Mouse (Mus musculus): Measurements from ENCODE around the gene Gnptab.

DNA sequence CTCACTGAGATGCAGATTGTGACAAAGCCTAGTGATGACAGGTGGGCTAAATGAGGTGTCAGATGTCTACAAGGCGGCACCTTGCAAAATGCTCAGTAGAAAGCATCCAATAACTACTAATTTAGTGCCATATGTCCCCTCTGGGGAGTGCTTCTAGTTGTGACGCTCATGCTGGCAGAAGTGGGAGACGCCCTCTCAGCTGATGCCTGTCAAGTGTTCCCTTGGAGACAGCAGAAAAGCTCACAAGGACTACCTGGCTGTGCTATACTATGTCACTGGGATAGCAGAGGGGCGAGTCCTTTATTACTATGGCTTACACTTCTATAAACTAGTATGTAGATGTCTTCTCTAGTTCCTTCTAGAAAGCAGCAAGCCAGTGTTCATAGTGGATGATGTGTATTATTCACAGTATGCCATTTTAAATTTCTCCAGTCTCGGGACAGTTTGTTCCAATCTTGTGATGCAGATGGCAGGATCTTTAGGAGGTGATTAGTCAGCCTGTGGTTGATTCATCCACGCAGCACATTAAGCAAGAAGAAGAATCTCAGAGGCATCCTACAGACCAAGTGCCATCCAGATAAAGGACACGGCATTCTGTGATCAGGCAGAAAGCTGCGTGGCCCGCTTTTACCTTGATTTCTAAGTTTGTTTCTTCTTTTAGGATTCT is 13.4 kb downstream of the Gnptab start:
- TF ChIP-seq CTCF (conservative IDR thresholded peaks at IDR 0.05; ENCODE audit: low read length) (no peak), NANOG (IDR thresholded peaks at IDR 0.05; ENCODE audit: borderline replicate concordance, low read length) (no peak)

All from E14TG2a.4 (cell line).